Mouse (Mus musculus) forebrain, embryonic 11.5 days (tissue): Measurements from ENCODE around the gene Myl3. TPM values are rescaled to one million over a fixed set of nuclear protein-coding genes. Genes with fewer than 3 reads are reported as not detected.

Experiments used
- ATAC-seq: fragments of 200-750 bp; cut with Nextera tagmentation; replicated peaks from 2 replicates; pipeline ENCODE4 v1.8.0; 2017; ENCODE audit warnings: moderate TSS enrichment; ENCODE audit not compliant: low FRiP score
- DNase-seq: peaks from one replicate; pipeline ENCODE4 v3.0.0-alpha.2; 2017; ENCODE audit warnings: low spot score
- H3K27ac ChIP-seq: fragments of 300-500 bp; sonication (generic); 2 replicates; pipeline ENCODE4 v1.5.1; 2014; ENCODE audit warnings: low read depth, low read length
- H3K27me3 ChIP-seq: fragments of 300-500 bp; sonication (generic); 2 replicates; pipeline ENCODE4 v1.6.1; 2014; ENCODE audit warnings: mild to moderate bottlenecking, low read length, mixed read lengths; ENCODE audit not compliant: control insufficient read depth, insufficient read depth
- H3K36me3 ChIP-seq: fragments of 300-500 bp; sonication (generic); 2 replicates; pipeline ENCODE4 v1.6.1; 2014; ENCODE audit warnings: mild to moderate bottlenecking, low read length, moderate library complexity, mixed read lengths; ENCODE audit not compliant: control insufficient read depth, insufficient read depth
- H3K4me1 ChIP-seq: fragments of 300-500 bp; sonication (generic); replicated peaks from 2 replicates; pipeline ENCODE4 v1.6.1; 2014; ENCODE audit warnings: low read length, mixed read lengths; ENCODE audit not compliant: control insufficient read depth, insufficient read depth
- H3K4me2 ChIP-seq: fragments of 300-500 bp; sonication (generic); 2 replicates; pipeline ENCODE4 v1.6.1; 2014; ENCODE audit warnings: low read depth, mild to moderate bottlenecking, low read length, moderate library complexity, mixed read lengths; ENCODE audit not compliant: severe bottlenecking
- H3K4me3 ChIP-seq: fragments of 300-500 bp; sonication (generic); 2 replicates; pipeline ENCODE4 v1.5.1; 2014; ENCODE audit warnings: low read depth, low read length
- H3K9ac ChIP-seq: fragments of 300-500 bp; sonication (generic); 2 replicates; pipeline ENCODE4 v1.6.1; 2014; ENCODE audit warnings: low read length
- H3K9me3 ChIP-seq: fragments of 300-500 bp; sonication (generic); 2 replicates; pipeline ENCODE4 v1.6.1; 2016; ENCODE audit warnings: low read length, mixed read lengths; ENCODE audit not compliant: control insufficient read depth
- WGBS: fragments of 180-500 bp; shearing (Covaris S2); extraction: QIAGEN DNeasy Blood & Tissue Kit; methylation state at CpG from one replicate; pipeline ENCODE4 v1.1.7; 2014; 5-methylcytosine and 5-hydroxymethylcytosine counted together
- polyA plus RNA-seq: library from polyadenylated mRNA; unstranded; fragments of >200 nt; fragmentation: Nextera tagmentation; extraction: Ambion mirVana; gene quantifications from 2 replicates; pipeline ENCODE4 v1.2.1, GENCODE M21; 2014

Myl3 gene
- polyA plus RNA-seq, 1 experiment from 2014 or later: not detected

DNA sequence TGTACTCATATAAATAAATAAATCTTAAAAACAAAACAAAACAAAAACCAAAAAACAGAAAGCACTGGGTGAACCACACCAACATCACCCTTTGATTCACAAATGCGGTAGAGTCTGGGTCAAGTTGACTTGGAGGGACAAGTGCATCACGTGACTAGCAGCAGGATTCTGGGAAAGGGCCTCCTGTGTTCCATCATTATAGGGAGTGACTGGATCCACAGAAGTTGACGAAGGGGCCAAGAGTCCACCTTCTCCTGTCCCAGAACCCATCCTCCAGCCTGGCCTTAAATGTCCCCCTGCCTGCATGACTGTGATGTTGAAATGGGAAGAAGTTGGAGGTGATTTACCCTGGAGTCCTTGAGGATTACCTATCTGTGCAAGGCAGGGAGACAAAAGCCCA, 22.9 kb upstream of the Myl3 start:
- Histone ChIP-seq H3K27me3 (no peaks in the 10 kb centered on the region), H3K27ac (no peak overlapping the region), H3K4me3 (no peak overlapping the region), H3K9ac (no peak overlapping the region), H3K4me2 (no peak overlapping the region), H3K9me3 (no peaks in the 10 kb centered on the region), H3K36me3 (no peaks in the 10 kb centered on the region), H3K4me1 (no peaks in the 10 kb centered on the region)
- DNase-seq (no peak), ATAC-seq (no peak)
- 87% methylated on average over 3 of the region's 3 CpGs for WGBS

DNA sequence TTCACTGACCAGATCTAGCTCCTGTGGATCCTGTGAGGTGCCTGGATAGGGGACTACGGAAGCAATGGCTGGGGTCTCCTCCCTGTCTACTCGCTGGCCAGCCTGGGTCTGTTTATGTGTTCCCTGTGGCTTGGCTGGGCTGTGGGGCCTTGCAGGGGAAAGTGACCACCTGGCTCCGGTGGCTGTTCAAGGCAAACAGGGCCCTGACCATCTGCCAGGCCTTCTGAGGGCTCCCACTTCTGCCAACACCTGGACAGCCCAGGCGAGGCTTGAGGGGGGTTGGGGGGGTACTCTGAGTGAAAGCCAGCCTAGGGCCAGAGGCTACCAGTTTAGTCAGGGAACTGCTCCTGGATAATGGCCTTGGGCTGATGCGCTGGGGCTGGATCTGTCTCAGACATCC, 21.7 kb upstream of the Myl3 start:
- H3K4me1 ChIP-seq: no peaks in the 10 kb centered on the region
- H3K27ac ChIP-seq: no peak overlapping the region
- no peak for ATAC-seq
- no peak overlapping the region for H3K9ac ChIP-seq
- no peak overlapping the region for H3K4me2 ChIP-seq
- no peak overlapping the region for H3K4me3 ChIP-seq
- no peak for DNase-seq
- no peaks in the 10 kb centered on the region for H3K9me3 ChIP-seq
- 72% methylated on average over 5 of the region's 5 CpGs for WGBS
- no peaks in the 10 kb centered on the region for H3K27me3 ChIP-seq
- no peaks in the 10 kb centered on the region for H3K36me3 ChIP-seq

DNA sequence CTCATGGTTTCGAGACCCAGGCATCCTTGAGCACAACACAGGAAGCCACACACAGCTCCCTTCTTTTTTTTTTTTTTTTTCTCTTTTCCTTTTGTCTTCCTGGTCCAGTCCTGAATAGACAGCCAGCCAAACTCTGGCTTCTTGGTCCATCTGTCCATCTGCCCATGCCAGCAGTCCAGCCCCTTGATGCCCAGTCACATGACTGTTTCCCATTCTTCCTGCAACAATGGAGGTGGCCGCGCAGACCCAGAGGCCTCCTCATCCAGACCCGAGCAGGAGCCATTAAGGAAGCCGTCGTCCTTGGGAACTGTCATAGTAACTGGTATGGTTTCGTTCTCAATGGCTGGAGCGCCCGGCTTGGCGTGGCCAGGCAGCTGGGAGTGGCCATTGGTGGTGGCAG, 19.6 kb upstream of the Myl3 start:
- 83% methylated on average over 10 of the region's 10 CpGs for WGBS
- no peak overlapping the region for H3K9ac ChIP-seq
- no peak overlapping the region for H3K4me2 ChIP-seq
- H3K27me3 ChIP-seq: peaks cover 15% of the 10 kb centered on the region
- DNase-seq: no peak
- peaks cover 7% of the 10 kb centered on the region; the same call in 1 of the 2 replicates for H3K4me1 ChIP-seq
- no peaks in the 10 kb centered on the region for H3K9me3 ChIP-seq
- no peak for ATAC-seq
- H3K27ac ChIP-seq: no peak overlapping the region
- H3K4me3 ChIP-seq: no peak overlapping the region
- no peaks in the 10 kb centered on the region for H3K36me3 ChIP-seq

DNA sequence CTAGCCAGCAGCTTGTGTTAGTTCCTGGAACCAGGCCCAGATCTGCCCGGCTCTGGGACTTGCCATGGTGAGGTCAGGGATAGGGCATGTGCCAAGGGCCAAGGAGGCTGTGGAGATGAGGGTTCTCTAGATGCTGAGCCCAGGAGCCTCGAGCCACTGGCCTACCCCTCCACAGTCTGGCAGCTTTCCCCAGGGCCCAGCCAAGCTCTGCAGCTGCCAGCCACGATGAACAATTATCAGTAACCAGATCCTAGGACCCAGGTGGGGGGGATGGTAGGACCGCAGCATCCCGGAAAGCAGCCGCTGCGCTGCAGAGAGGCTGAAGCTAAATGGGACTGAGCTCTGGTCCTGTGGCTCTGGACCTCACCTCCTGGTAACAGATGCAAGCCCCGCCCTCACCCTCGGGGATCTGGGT, 15.9 kb upstream of the Myl3 start:
- H3K27me3 ChIP-seq: peaks cover 29% of the 10 kb centered on the region
- H3K4me1 ChIP-seq: peaks cover 10% of the 10 kb centered on the region; the same call in 1 of the 2 replicates
- DNase-seq (no peak), ATAC-seq (no peak; the same call in 1 of the 2 replicates)
- 14% methylated on average over 9 of the region's 9 CpGs for WGBS
- no peak overlapping the region for H3K4me3 ChIP-seq
- H3K27ac ChIP-seq: no peak overlapping the region
- no peak overlapping the region for H3K4me2 ChIP-seq
- no peaks in the 10 kb centered on the region for H3K9me3 ChIP-seq
- no peak overlapping the region for H3K9ac ChIP-seq
- H3K36me3 ChIP-seq: no peaks in the 10 kb centered on the region

DNA sequence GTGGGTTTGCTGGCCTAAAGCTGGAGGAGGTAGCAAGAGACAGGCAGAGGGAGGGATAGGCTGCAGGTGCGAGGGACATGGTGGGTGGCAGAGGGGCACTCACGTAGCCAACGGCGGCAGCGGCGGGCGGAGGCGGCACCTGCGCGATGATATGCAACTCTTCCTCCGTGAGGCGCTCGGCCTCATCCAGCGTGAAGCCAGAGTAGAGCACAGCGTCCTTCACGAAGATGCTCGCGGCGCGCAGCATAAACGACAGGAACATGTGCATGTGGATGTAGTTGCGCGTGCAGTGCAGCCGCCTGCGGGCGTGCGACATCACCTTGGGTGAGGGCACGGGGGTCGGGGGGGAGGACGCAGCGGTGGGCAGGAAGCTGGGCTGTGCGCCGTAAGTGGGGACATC, 14.8 kb upstream of the Myl3 start:
- ATAC-seq: no peak
- Histone ChIP-seq H3K4me2 (peak overlapping the region; percentile 41), H3K9ac (peak overlapping the region; percentile 29), H3K9me3 (no peaks in the 10 kb centered on the region), H3K36me3 (no peaks in the 10 kb centered on the region), H3K4me1 (peaks cover 10% of the 10 kb centered on the region; the same call in 1 of the 2 replicates), H3K4me3 (peak overlapping the region; percentile 15; the same call in 1 of the 2 replicates), H3K27ac (no peak overlapping the region), H3K27me3 (peaks cover 29% of the 10 kb centered on the region)
- 6% methylated on average over 33 of the region's 33 CpGs for WGBS
- DNase-seq: no peak

DNA sequence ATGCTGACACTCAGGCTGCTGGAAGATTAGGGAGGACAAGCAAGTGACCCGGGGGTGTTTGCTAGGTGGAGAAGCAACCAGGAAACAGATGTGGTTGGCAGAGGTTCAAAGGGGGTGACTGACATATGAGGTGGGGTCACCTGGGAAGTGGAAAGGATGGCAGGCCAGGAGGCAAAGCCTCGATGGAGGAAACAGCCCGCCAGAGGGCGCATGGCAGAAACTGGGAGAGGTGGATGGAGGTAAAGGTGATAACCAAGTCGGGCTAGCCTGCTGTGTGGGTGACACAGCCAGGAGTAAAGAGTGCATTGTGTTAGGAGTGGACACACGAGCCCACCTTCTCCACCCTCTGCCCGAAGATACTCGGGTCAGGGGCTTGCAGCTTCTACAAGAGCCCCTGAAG, 11.8 kb upstream of the Myl3 start:
- Histone ChIP-seq H3K9me3 (no peaks in the 10 kb centered on the region), H3K27me3 (peaks cover 29% of the 10 kb centered on the region), H3K4me3 (no peak overlapping the region), H3K9ac (no peak overlapping the region), H3K4me1 (peaks cover 14% of the 10 kb centered on the region), H3K36me3 (no peaks in the 10 kb centered on the region), H3K4me2 (no peak overlapping the region), H3K27ac (no peak overlapping the region)
- no peak for ATAC-seq
- DNase-seq: peak; percentile 67
- 16% methylated on average over 8 of the region's 8 CpGs for WGBS

DNA sequence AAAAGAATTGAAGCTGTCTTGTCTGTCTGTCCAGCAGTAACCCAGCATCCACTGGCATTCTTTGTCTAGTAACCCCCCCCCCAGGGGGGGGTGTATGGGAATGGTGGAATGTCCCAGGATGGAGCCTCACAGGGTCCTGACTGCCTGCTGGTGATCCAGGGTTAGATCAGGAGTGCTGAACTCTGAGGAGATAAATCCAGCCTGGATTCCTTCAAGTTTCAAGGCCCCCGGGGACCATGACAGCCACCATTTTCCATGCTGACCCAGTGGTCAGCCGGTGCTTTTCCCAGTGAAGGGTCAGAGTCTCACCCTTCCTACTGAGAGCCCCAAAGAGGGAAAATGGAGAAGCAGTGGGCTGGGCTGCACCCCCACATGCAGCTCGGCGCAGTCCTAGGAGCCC, 9.8 kb upstream of the Myl3 start:
- peaks cover 8% of the 10 kb centered on the region for H3K4me1 ChIP-seq
- no peak overlapping the region for H3K4me3 ChIP-seq

DNA sequence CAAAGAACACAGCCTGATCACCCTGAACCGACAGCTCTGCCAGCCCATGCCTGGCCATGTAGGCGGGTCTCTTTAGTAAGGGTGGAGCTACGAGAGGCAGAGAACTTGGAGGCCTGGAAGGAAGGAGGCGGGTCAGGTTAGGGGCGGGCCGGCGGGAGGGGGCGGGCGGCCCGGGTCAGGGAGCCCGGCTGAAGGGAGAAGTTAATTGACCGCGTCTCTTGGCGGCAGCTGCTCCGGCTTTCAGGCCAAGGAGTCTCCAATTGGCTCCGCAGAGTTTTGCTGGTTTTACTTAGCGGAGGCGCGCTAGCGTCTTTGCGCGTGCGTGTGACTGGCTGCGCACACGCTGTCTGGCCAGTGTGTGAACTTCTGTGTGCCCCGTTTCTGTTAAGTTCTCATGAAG, 9.0 kb upstream of the Myl3 start:
- peak overlapping the region; percentile 36 for H3K4me3 ChIP-seq
- peaks cover 4% of the 10 kb centered on the region for H3K4me1 ChIP-seq
- DNase-seq: peak; percentile 88
- H3K9ac ChIP-seq: peak overlapping the region; percentile 45; the same call in 1 of the 2 replicates
- no peak overlapping the region for H3K27ac ChIP-seq
- no peaks in the 10 kb centered on the region for H3K36me3 ChIP-seq
- H3K4me2 ChIP-seq: peak overlapping the region; percentile 62
- peaks cover 11% of the 10 kb centered on the region for H3K27me3 ChIP-seq
- WGBS: 0% methylated on average over 25 of the region's 26 CpGs
- no peaks in the 10 kb centered on the region for H3K9me3 ChIP-seq
- peak; percentile 90 for ATAC-seq

More for the DNA sequence above, 9.8 kb upstream of the Myl3 start:
- Histone ChIP-seq H3K27me3 (peaks cover 19% of the 10 kb centered on the region), H3K36me3 (no peaks in the 10 kb centered on the region), H3K9ac (no peak overlapping the region), H3K4me2 (no peak overlapping the region), H3K9me3 (no peaks in the 10 kb centered on the region), H3K27ac (no peak overlapping the region)
- ATAC-seq: no peak
- WGBS: 60% methylated on average over 4 of the region's 4 CpGs
- no peak for DNase-seq

DNA sequence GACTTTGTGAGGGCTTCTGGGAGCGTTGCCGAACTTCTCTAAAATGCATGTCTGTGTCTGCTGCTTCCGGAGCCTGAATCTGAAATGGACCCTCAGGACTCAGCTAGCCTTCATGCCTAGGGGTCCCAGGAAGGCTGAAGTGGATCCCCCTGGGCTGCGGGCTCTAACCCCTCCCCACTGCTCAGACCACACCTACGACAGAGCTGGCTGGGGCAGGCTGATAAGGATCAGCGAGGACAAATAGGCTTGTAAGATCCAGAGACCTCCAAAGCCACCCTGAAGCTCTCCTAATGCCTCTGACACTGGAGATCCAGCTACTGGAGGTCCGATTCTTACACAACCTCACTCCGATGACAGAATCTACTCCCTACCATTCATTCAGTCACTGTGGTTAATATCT, 8.6 kb upstream of the Myl3 start:
- H3K27ac ChIP-seq: no peak overlapping the region
- peak; percentile 43; the same call in 1 of the 2 replicates for ATAC-seq
- peaks cover 4% of the 10 kb centered on the region for H3K4me1 ChIP-seq

More for the DNA sequence above, 8.6 kb upstream of the Myl3 start:
- peak overlapping the region; percentile 36 for H3K4me3 ChIP-seq
- H3K4me2 ChIP-seq: peak overlapping the region; percentile 62
- WGBS: 12% methylated on average over 8 of the region's 8 CpGs
- DNase-seq: no peak
- H3K9ac ChIP-seq: peak overlapping the region; percentile 45; the same call in 1 of the 2 replicates
- no peaks in the 10 kb centered on the region for H3K36me3 ChIP-seq
- peaks cover 7% of the 10 kb centered on the region; the same call in 1 of the 2 replicates for H3K27me3 ChIP-seq
- H3K9me3 ChIP-seq: no peaks in the 10 kb centered on the region
